Mouse (Mus musculus) thymus, postnatal 10 days (tissue): Measurements from ENCODE around the gene Opn1sw.
"Not testable (repeated sequence)": the region's sequence is repeated elsewhere in the genome, so short reads cannot be mapped to it uniquely, and the experiment has no call there.

Experiments
- DNase-seq, 2 experiments: peaks; one replicate each; pipeline ENCODE4 v3.0.0; 2021; ENCODE audit warnings: low spot score in 2 of 2

Gene Opn1sw

DNA sequence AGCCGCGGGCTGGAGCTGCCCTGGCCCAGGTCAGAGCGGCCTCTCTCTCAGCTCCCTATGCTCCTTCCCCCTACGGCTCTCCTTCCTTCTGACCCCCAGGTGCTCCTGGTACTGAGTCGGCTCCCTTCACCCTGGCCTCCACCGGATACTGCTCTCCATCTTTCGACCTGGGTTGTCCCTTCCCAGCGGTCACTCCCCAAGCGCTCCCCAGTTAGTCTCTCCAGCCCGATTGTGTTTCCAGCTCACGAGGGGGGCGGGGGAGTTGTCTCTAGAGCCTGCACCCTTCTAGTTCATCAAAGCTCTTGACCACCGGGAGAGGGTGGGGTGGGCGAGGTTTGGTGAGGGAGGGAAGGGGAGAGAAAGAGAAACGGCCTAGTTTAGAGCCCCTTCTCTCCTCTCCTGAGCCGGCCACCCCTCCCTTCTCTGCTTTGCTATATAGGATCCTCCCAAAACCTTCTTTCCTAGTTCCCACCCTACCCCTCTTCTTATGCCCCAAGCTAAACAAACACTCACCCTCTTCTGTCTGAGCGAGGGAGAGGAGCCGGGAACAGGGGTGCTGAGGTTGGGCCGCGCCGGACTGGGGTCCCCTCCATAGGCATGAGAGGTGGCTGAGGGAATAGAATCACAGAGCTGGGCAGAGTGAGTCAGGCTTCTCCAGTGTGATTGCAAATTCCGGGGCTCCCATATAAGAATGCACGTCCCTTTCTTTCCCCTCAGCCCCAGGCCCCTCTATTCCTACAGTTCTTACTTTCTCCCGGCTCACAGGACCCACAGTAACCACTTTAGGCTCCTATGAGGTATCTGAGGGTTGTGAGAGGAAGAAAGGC lies 8.7 kb upstream of the Opn1sw start:
- no peak for DNase-seq

DNA sequence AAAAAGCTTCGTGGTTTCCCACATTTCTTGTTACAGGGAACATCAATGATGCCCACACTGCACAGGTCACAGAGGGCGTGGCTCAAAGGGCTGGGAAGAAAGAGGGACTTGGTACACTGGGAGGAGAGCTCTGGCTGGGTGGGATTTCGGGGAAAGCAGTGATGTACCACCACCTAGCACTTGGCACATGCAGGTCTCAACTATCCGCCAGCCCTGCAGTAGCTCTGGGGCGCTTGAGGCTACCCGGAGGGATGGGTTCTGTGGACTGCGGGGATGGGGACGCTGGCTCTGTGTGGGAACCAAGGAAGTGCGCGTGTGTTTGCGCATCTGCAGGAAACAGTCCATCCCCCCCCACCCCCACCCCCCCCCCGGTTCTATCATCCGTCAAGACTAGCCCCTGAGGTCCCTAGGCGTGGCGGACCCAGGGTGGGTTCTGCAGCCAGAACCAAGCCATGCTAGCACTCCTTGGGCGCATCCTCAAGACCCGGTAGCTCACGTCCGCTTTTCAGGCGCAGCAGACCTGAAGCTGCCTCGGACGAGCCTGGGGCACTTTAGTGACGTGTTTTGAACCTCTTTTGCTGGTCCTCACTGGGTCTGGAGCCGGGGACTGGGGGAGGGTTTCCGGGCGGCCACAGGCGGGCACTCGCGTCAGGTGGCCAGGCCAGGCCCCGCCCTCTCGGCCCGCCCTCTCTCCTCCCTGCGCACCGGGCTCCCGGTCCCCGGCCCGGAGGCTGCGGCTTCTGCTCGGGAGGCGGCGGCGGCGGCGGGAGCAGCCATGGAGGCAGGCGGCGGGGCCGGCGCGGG lies 7.8 kb upstream of the Opn1sw start, which contains the start of gene Ccdc136:
Gene Ccdc136, plus strand, starts transcription at position 400 of the 804 bp plus-strand sequence.
- DNase-seq, result peak in 1 of 2 experiments; percentile 11

DNA sequence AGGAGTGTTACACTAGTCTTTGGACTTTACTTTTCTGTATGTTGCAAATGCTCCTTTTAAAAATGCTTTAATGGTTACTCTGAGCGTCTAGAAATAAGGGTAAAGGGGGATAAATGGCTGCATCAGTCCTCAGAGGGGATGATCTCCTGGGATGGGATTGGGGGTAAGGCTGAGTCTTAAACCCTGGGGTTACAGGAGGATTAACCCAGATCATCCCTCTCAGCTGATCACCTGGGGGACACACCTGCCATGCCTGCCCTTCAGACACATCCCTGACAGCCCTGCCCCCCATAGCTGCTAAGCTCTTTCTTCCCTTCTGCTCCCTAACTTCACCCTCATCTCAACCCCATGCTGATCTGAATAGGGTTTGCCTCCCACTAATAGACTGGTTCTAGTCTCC lies 6.0 kb upstream of the Opn1sw start:
- no peak for DNase-seq

DNA sequence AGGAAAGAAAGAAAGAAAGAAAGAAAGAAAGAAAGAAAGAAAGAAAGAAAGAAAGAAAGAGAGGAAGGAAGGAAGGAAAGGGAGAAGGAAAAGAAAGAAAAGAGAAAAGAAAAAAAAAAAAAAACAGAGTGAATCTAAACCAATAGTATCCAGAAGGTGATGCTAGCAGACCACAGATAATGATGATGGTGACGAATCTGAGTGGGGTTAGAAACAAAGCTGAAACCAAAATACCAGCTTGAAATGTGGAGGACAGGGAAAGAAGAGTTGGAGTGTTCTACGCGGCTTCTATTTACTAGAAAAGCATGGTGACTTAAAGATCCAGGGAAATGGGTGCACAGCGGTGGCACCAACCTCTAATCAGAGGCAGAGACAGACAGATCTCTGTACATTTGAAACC lies 3.5 kb upstream of the Opn1sw start:
- no peak for DNase-seq

DNA sequence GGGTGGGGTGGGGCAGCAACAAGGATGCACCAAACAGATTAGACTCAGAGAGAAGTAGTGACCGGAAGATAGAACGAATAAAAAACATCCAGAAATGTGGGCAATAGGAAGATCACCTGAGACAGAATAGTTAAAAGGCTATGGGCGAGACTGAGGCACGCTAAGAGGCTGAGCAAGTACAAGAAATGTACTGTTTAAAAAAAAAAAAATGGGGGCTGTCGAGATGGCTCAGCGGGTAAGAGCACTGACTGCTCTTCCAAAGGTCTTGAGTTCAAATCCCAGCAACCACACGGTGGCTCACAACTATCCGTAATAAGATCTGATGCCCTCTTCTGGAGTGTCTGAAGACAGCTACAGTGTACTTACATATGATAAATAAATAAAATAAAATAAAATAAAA lies 3.0 kb upstream of the Opn1sw start:
- DNase-seq, result not testable (repeated sequence)

DNA sequence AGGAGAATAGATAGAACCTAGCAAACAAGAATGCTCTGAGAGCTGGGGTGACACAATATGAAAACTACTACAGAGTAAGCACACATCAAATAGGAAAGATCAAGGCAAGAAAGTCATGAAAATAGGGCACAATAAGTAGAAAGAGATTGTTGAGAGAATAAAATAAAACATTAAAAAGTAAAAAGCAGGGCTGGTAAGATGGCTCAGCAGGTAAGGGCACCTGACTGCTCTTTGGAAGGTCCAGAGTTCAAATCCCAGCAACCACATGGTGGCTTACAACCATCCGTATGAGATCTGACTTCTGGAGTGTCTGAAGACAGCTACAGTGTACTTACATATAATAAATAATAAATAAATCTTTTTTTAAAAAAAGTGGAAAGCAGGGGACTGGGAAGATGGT lies 2.2 kb upstream of the Opn1sw start:
- DNase-seq, result not testable (repeated sequence)

DNA sequence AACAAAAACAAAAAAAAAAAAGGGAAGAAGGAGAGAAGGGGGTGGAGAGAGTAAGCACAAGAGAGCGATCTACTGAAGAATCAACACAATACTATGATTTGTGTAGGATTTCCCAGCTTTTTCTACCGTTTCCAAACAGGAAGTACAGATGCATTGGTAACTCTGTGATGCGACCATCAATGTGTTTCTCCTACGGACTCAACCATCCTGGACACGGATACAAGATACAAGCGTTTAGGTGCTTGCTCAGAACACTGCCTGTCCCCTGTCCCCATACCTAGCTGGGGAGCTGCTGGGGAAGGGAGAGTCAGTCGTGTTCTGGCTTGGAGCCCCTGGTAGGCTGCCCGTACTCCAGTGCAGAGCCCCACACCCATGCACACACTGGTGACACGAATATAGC lies 1.2 kb upstream of the Opn1sw start:
- DNase-seq, result no peak

DNA sequence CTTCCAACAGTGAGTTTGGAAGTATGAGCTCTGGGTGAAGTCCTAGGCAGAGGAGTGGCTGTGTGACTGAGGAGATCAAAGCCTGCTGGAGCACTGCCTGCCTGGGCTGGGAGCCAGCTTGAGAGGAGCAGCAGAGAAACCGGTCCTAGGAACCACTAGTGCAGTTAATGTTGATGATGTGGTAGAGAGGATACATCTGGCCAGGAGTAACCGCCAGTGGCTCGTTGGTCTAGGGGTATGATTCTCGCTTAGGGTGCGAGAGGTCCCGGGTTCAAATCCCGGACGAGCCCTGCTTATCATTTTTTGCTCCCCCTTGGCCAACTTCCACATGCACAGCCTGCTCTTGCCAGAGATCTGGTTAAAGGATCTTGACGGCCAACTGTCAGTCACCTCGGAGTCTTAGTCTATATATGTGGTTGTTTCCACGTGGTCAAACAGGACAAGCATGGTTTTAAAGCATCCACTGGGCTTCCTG lies 375 bp upstream of the Opn1sw start:
- DNase-seq, result no peak

DNA sequence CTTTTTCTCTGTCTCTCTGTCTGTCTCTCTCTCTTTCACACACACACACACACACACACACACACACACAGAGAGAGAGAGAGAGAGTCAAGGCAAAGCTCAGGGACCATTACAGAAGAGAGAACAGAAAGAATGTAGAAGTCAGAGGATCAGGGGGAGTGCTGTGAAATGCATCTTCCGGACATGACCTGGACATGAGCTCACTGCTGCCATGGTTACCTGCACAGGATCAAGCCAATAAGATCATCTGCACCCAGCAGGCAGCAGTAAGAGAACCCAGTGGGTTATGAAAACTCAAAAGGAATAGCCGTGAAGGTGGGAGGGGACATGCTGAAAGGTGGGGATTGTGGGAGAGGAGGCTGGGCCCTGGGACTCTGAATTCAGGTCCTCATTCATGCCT lies 5.8 kb downstream of the Opn1sw start:
- no peak for DNase-seq

DNA sequence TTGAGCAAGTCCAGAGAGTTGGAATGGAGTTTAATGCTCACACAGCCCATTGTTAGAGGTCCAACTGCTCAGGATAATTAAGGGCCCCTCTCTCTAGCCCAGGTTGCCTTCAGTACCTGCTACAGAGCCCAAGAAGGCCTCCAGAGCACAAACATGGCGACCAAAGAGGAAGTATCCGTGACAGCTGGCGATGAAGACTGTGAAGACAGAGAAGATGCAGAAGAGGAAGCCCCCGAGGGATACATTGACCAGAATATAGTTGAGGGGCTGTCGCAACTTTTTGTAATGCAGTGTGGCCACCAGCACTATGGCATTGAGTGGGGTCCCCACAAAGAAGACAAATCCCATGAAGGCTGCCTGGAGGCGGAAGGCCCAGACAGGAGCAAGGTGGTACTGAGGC lies 8.3 kb downstream of the Opn1sw start:
- no peak for DNase-seq

DNA sequence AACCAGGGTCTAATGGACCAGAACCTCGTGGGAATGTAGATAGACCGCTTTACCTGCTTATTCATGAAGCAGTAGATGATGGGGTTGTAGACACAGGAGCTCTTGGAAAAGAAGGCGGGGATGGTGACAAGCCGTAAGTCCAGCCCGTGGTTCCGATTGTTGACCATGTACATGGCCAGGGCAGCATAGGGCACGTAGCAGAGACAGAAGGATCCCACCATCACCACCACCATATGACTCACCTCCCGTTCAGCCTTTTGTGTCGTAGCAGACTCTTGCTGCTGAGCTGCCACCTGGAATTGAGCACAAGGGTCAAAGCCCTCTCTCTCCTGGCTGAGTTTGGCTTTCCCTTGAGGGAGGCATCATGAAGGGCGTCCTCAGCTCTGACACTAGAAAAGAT lies 9.6 kb downstream of the Opn1sw start:
- no peak for DNase-seq

DNA sequence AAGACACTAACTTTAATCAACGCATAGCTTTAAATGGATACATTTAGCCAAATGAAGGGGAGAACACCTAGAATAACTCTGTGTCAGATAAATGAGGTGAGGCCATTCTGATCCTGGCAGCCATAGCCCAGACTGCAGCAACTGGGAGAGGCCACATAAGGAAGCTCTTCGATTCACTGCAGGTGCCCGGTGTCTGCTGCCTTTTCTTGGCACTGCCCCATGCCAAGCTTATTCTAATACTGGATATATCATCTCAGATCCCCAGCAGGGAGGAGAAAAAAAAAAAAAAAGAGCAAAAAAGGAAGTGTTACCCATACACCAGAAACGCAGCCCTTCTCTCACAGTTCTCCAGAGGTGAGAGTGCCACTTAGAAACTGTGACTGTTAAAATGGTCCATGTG lies 10.9 kb downstream of the Opn1sw start:
- DNase-seq, result no peak

DNA sequence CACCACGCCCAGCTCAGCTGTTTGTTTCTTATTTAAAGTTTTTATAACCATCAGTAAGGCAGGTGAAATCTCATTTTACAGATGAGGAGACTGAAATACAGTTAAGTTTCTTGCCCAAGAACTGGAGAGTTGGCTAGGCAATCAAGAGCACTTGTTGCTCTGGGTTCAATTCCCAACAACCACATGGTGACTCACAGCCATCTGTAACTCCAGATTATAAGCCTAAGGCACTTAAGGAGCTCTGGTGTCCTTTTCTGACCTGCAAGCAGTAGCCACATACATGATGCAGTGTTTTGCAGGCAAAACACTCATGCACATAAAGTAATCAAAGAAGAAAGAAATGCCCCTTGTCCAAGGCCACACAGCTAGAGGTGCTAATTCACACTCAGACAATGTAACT lies 23.0 kb downstream of the Opn1sw start:
- no peak for DNase-seq

DNA sequence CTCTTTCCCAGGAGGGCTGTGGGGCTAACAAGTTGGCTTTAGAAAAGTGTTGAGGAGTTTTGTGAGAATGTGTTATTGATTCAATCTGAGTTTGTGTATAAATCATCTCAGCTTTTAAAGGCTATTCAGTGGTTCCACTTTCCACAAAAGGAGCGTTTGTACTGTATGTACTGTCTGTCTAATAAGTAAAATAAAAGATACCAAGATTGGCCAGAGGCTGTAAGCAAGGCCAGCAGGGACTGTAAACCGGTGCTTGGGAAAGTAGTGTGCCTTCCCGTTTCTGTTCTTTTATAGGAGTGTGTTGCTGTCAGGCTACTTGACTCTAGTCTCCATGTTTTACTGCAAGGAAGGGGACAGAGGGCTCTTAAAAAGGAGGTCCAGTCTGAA lies 25.1 kb downstream of the Opn1sw start:
- no peak for DNase-seq

DNA sequence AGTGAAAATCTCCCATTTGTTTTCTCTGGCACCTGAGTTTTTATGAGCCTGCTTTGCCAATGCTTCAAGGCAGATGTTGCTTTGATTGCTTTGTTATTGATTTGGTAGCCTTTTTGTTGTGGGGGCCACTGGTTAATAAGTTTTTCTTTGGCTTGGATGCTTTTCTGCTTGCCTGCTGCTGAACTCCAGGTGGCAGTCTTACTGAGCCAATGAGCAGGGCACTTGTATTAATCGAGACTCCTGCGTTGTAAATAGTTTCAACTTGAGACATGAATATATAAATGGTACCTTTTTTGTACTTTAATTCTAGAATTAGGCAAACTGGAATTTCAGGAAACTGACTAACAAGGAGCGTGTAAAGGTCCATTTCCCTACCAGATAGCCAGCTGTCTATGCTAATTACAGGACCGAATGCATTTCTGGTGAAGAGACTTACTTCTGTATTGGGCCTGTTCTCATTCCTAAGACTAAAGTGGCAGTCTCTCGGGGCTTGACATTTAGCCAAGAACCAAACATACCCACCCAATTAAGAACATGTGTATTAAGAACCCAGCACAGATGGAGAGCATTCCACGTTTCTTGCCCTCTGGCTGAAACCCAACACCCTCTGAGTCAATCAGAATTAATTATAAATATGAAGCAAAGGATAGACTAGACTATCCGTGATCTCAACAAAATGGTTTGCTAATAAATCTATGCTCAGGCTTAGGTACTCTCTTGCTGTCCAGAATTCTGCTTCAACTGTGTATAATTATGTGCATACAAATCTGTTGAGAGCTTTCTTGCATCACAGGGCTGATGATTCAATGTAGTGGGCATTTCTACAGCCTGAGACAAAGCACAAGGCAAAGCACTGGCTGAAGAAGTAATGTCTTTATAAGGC lies 25.8 kb downstream of the Opn1sw start:
- DNase-seq, result no peak

DNA sequence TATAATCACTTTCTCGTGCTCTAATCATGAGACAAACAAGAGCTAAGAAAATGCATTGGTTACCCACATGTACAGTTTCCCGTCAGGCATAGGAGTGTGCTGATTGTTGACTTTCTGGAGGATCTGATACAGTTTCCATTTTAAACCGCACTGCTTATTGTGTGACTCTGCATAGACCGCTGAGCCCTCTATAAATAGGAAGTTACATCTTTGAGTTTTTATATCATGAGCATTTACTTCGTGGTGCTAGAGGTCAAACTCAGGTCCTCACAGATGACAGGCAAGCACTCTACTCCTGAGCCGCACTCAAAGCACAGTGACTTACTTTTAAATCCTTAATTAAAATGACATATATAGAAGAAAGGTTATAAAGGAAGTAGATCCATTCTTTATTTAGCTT lies 28.1 kb downstream of the Opn1sw start:
- DNase-seq, result no peak

DNA sequence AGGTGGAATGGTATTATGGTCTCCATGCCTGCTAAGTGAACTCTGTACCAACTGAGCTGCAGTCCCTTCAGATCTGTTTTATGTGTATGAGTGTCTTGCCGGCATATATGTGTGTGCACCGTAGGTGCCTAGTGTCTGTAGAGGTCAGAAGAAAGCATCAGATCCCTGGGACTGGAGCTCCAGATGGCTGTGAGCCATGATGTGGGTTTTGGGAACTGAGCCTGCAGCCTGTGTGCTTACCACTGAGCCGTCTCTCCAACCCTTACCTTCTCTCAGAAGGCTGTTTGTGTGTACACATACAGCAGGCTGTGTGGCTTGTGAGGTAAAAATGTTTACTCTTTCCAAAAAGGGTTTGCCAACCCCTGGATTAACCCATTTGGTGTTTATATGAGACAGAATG lies 28.9 kb downstream of the Opn1sw start:
- no peak for DNase-seq

DNA sequence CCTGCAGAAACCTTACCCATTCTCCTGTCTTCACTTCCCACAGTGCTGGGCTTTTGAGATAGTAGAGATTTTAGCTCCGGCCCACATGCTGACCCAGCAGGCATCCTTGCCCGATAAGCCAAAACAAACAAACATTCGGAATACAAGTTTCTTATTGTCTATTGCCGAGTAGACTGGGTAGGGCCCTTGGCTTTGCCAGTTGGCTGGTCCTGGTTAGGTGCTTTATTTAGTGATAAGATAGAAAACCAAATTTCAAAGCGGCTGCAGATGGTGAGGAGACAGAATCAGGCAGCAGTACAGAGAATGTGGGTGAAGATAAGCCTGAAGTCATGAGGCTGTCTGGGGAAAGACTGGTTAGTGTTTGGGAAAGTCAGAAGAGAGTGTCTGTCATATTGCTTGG lies 35.5 kb downstream of the Opn1sw start:
- DNase-seq, result no peak

DNA sequence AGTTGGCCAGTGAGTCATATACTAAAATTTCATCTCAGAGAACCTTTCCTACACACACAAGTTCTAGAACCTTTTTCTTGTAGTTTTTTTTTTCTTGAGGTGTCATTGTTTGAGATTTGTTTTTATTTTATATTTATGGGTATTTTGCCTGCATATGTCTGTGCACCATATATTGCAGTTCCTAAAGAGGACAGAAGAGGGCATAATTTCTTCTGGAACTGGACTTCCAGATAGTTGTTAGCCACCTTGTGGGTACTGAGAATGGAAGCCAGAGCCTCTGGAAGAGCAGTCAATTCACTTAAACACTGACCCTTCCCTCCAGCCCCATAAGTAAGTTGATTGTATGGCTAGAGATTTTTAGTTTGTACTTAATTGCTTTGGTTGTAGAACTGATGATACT lies 36.7 kb downstream of the Opn1sw start:
- peak in 1 of 2 experiments; percentile 13 for DNase-seq

DNA sequence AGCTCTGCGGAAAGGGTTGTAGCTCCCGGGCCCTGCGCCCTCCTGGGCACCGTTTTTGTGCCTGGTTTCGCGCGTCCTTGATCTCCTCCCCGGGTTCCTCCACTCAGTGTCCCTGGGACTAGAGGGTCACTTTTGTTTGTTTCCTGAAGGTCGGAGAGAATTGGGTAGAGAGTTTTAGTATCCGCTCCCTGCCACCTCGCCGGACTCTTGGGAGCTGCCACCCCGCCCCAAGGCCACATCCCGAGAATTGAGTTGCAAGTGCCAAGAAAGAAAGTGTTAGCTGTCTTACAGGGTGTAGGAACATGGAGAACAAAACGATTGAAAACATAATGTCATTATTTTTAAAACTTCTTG lies 39.9 kb downstream of the Opn1sw start:
- no peak for DNase-seq

DNA sequence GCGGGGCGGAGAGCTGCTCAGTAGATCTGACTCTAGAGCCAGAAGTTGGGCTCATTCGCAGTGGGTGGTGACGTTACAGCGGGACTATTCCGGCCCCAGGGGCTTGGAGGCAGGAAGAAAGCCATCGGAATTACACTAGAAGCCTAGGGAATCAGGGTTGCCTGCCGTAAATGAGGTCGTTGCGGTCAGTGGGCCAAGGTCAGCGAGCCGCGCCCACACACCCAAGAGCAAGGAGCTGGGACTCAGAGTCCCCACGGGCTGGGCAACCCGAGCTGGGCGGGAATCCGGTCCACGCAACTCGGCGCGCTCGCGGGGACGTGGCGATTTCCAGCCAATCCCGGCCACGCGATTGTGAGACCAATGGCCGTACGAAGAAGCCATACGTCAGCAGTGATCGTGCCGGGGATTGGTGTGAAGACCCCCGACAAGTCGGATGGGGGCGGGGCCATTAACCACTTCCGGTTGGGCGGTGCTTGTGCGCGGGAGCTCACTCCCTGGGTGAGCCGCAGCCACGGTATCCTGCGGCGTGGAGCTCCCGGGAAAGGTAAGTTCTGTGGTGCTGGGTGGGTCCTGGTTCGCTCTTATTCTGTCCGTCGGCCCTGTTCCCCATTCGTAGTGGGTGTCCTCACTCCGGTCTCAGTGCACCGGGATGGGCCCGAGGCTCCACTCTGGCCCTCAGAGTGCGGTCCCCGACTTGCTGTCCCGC lies 40.5 kb downstream of the Opn1sw start, which contains the start of gene Calu:
Gene Calu, plus strand, starts transcription at position 405 of the 706 bp plus-strand sequence.
- peak; percentile 99 to 100 for DNase-seq
